Mouse (Mus musculus): ENCODE results near the gene Egfr. TPM values are rescaled to one million over a fixed set of nuclear protein-coding genes. Genes with fewer than 3 reads are reported as not detected.

Gene Egfr
- total RNA-seq, 2 experiments from 2014 or later = 7.8 to 8.2 TPM

DNA sequence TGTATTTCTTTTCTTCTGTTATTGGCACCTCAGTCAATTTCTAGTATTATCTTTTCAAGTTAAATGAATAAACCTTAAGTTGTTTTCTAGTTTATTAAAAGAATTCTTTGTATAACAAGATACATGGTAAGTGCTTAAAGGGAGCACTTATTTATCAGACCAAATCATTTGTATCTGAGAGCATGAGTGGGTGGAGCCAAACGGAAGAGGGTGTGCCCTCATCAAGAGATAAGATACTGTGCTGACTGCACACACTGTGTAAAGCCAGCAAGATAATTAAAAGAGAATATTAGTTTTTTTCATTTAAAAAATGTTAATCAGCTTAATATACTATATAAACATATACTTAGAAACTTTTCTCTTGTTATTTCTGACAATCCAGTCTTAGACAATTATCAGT lies 206.5 kb downstream of the Egfr start:
- DNase-seq = no peak

Other genes starting within 250 kb of the Egfr start
- gene Sec61g, start 243.7 kb upstream of the Egfr start, total RNA-seq (2021) = 1 to 10 TPM; 2.7 to 3.0 TPM
- gene Fbxo48, start 199.2 kb downstream of the Egfr start, total RNA-seq (2021) = under 1 TPM in 1 of 2 experiments, not detected in 1; 0.25 TPM

Data from heart, adult 18-20 months (tissue).